ENCODE assay signal across 11 mouse cellular contexts in genomic region chr2:68431024-68431962, GRCm38 (mm10). TPM values are rescaled to one million over a fixed set of nuclear protein-coding genes. Genes with fewer than 3 reads are reported as not detected.
A peak's percentile ranks its signal among the peaks of the same experiment; 100 is the strongest.
DNase-seq lines count a peak whose midpoint lies in the region; ATAC-seq and TF ChIP-seq lines count a peak whose summit lies in the region.
"Had no signal": no experiment of that assay in that cellular context is flagged by ENCODE, and none has a peak within 500 bp of the region (broad histone marks: within the 10 kb centered on the region; RNA-seq: fewer than 3 reads in every experiment).

No protein-coding gene starts in this region.

- no peaks in the 10 kb centered on the region for H3K27me3 ChIP-seq in heart, embryonic 16.5 days (ENCODE audit: control insufficient read depth, insufficient read depth, low read length)
- H3K27me3 ChIP-seq in limb, embryonic 13.5 days = no peaks in the 10 kb centered on the region
- H3K27me3 ChIP-seq in stomach, postnatal 0 days (ENCODE audit: control insufficient read depth, insufficient read depth, low read length) = no peaks in the 10 kb centered on the region
- H3K27me3 ChIP-seq: midbrain, embryonic 15.5 days had no signal

- peak; percentile 92 for ATAC-seq in heart, embryonic 16.5 days (replicated peaks; ENCODE audit: extremely low read depth, insufficient read depth, low FRiP score)
- peak; percentile 24; the same call in 1 of the 2 replicates for ATAC-seq in limb, embryonic 13.5 days (ENCODE audit: low FRiP score, low read depth)
- ATAC-seq in stomach, postnatal 0 days (ENCODE audit: low FRiP score, low TSS enrichment) = peak; percentile 85
- ATAC-seq: midbrain, embryonic 15.5 days had no signal

- H3K9me3 ChIP-seq in heart, embryonic 16.5 days (replicated peaks; ENCODE audit: control insufficient read depth, low read length) = no peaks in the 10 kb centered on the region
- H3K9me3 ChIP-seq in limb, embryonic 13.5 days = no peaks in the 10 kb centered on the region
- H3K9me3 ChIP-seq in stomach, postnatal 0 days (ENCODE audit: control insufficient read depth, low read length) = no peaks in the 10 kb centered on the region
- H3K9me3 ChIP-seq: midbrain, embryonic 15.5 days had no signal

- no peak for TF ChIP-seq CTCF in stomach, postnatal 0 days (IDR thresholded peaks at IDR 0.05; ENCODE audit: low read depth)

- peaks cover 80% of the 10 kb centered on the region for H3K4me1 ChIP-seq in heart, embryonic 16.5 days (ENCODE audit: control insufficient read depth, insufficient read depth, low read length)
- peaks cover 57% of the 10 kb centered on the region for H3K4me1 ChIP-seq in limb, embryonic 13.5 days
- H3K4me1 ChIP-seq in stomach, postnatal 0 days (replicated peaks; ENCODE audit: control insufficient read depth, insufficient read depth) = no peaks in the 10 kb centered on the region; the same call in 1 of the 2 replicates

- H3K36me3 ChIP-seq in heart, embryonic 16.5 days (ENCODE audit: control insufficient read depth, insufficient read depth) = no peaks in the 10 kb centered on the region
- H3K36me3 ChIP-seq in limb, embryonic 13.5 days = no peaks in the 10 kb centered on the region
- no peaks in the 10 kb centered on the region for H3K36me3 ChIP-seq in stomach, postnatal 0 days (ENCODE audit: control insufficient read depth, insufficient read depth, low read length)
- H3K36me3 ChIP-seq: midbrain, embryonic 15.5 days had no signal

- 37% methylated on average over 14 of the region's 14 CpGs for WGBS in heart, embryonic 16.5 days
- 40% methylated on average over 14 of the region's 14 CpGs for WGBS in limb, embryonic 13.5 days
- WGBS in stomach, postnatal 0 days = 55% methylated on average over 14 of the region's 14 CpGs

- H3K4me2 ChIP-seq in heart, embryonic 16.5 days (ENCODE audit: low read depth, low read length) = peak overlapping the region; percentile 56
- no peak overlapping the region for H3K4me2 ChIP-seq in limb, embryonic 13.5 days (replicated peaks)
- no peak overlapping the region for H3K4me2 ChIP-seq in stomach, postnatal 0 days (replicated peaks; ENCODE audit: low read depth)
- H3K4me2 ChIP-seq: midbrain, embryonic 15.5 days had no signal

- H3K9ac ChIP-seq in heart, embryonic 16.5 days (ENCODE audit: low read length) = peak overlapping the region; percentile 15
- H3K9ac ChIP-seq in limb, embryonic 13.5 days = no peak overlapping the region
- no peak overlapping the region for H3K9ac ChIP-seq in stomach, postnatal 0 days (ENCODE audit: low read length)
- H3K9ac ChIP-seq: midbrain, embryonic 15.5 days had no signal

- H3K27ac ChIP-seq in heart, embryonic 16.5 days (ENCODE audit: low read length) = peak overlapping the region; percentile 97
- H3K27ac ChIP-seq in limb, embryonic 13.5 days = no peak overlapping the region
- H3K27ac ChIP-seq in stomach, postnatal 0 days (replicated peaks) = peak overlapping the region; percentile 78
- H3K27ac ChIP-seq: midbrain, embryonic 15.5 days had no signal

- no peak overlapping the region for H3K4me3 ChIP-seq in heart, embryonic 16.5 days (ENCODE audit: low read length)
- no peak overlapping the region for H3K4me3 ChIP-seq in limb, embryonic 13.5 days
- H3K4me3 ChIP-seq in stomach, postnatal 0 days (ENCODE audit: low read depth, low read length) = no peak overlapping the region
- H3K4me3 ChIP-seq: midbrain, embryonic 15.5 days had no signal

- no peak for TF ChIP-seq EP300 in stomach, postnatal 0 days (optimal IDR thresholded peaks at IDR 0.05)

- peak; percentile 6 for DNase-seq in thymus, postnatal 14 days
- no peak for DNase-seq in thymus, postnatal 25 days
- DNase-seq in stomach, postnatal 0 days (ENCODE audit: low spot score) = peak; percentile 67
- no peak for DNase-seq in adrenal gland, adult 18-20 months (ENCODE audit: low spot score in 2 of 2)
- DNase-seq in thymus, adult 18-20 months = no peak
- no peak for DNase-seq in cerebellum, adult 9-10 months
- DNase-seq: kidney, postnatal 4 days; liver had no signal

RNA-seq across cellular contexts. Expression of gene Stk39, which starts 40.8 kb away (rescaled TPM):
- 61.8 and 66.0 TPM in 2 replicates for polyA plus RNA-seq in heart, embryonic 16.5 days (2015; fragmentation: Nextera tagmentation; extraction: Ambion mirVana)
- polyA plus RNA-seq in limb, embryonic 13.5 days (2015; fragmentation: Nextera tagmentation; extraction: Ambion mirVana) = 13.7 and 14.8 TPM in 2 replicates
- 20.9 and 23.6 TPM in 2 replicates for polyA plus RNA-seq in stomach, postnatal 0 days (2015; fragmentation: Nextera tagmentation; extraction: Ambion mirVana)
- 10 to 100 TPM; 48.1 to 55.6 TPM for total RNA-seq in adrenal gland, adult 18-20 months (2021)

Comparison
In these comparisons a context has a peak if more than half of its experiments do, and no peak if none do; other contexts are left out.
1. DNase-seq: peak in thymus, postnatal 14 days (single experiment) and stomach, postnatal 0 days (single experiment); none in thymus, postnatal 25 days (single experiment), adrenal gland, adult 18-20 months (0 of 2), thymus, adult 18-20 months (0 of 2) and cerebellum, adult 9-10 months (single experiment).
2. ATAC-seq: peak in every context shown above with its lines; median percentile 92 in heart, embryonic 16.5 days; 85 in stomach, postnatal 0 days; 24 in limb, embryonic 13.5 days.